Mouse (Mus musculus) urinary bladder, adult 2 months (tissue): ENCODE results near the gene Fam83f. TPM values are rescaled to one million over a fixed set of nuclear protein-coding genes. Genes with fewer than 3 reads are reported as not detected.

Source experiments
- DNase-seq: peaks from one replicate; pipeline ENCODE4 v3.0.0; 2022; ENCODE audit warnings: low spot score
- polyA plus RNA-seq: library from polyadenylated mRNA; depleted of rRNA; stranded (reverse); fragments of >200 nt; gene quantifications from 2 replicates; pipeline ENCODE4 v1.2.3, GENCODE M21; 2012

Fam83f gene
- polyA plus RNA-seq, 1 experiment, result 19.9 TPM

- DNase-seq, result no peak
Measured at GRCm38 (mm10) chr15:80664444-80664843, 7.2 kb upstream of the Fam83f start.

GRCm38 (mm10) chr15:80672810-80673209 lies 1.2 kb downstream of the Fam83f start:
- DNase-seq, result no peak

- DNase-seq, result no peak
Measured at GRCm38 (mm10) chr15:80673337-80674095, 1.9 kb downstream of the Fam83f start.

DNA sequence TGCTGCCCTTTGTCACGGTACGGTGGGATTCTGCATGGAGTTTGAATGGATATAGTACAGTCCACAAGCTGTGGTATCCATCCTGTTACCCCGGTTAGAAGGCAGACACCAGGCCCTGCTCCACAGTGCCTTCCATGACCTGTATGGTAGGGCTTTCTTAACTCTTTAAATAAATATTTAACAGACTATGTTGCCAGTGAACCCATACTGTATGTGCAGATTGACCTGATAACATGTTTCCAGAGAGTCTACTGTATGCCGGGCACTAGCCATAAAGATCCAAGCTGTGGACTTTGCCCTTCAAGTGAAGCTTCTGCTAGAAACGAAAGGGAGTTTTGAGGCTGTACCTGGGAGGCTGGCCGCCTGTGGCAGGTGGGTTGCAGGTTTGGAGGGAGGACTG lies 3.1 kb downstream of the Fam83f start:
- DNase-seq, result no peak

DNA sequence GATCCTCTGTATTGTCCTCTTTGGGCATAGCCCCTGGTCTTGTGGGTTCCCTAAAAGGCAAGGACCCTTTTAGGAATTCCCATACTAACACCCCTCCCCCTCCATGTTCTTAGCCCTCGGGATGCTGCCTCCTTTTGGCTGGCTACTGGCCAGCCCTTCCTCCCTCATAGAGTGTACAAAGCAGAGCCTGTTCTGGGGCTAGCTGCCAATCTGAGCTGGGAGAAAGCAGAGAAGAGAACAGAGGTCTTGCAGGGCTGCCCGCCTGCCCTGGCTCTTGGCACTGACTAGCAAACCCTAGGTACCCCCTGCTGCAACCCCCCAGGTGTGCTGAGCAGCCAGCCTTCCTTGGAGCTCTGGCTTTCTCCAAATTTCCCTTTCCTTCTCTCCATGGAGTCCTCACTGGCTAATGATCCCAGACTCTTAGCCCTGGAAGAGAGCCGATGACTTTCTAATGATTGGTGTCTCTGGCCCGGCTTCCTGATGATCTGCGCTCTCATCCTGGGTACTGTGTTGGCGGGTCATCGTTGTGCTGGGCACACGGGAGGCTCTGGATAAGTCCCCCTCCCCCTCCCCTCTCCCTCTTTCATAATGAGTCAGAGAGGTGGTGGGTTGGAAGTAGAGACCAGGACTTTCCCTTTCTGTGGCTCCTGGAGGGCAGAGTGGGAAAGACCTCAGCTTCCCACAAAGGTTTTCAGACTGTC lies 8.0 kb downstream of the Fam83f start:
- DNase-seq, result no peak

DNA sequence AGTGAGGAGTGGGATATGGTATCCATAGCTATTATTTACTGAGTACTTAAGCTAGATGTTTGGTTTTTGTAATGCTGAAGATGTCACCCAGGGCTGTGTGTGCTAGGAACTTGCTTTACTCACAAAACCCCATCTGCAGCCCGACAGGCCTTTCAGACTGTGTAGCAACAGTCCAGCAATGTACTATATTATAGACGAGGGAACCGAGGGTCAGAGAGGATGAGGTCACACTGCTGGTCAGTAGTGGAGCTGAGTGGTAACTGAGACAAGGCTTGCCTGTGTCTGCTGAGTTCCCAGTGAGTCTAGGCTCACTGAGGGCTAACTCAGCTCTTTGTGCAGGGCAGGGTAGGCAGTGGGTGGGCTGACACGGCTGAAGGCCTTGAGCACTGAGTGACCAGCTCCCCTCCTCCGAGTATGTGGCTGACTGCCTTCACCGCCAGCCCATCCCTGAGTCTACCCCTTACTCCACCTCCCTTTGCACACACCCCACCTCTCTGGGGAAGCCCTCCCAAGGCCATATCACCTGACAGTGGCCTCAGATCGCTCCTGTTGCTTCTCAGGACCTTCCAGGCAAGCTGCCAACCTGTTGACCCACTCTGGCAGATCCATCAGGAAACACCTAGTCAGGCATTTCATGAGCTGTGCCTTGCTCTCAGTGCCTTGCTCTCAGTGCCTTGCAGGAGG lies 8.8 kb downstream of the Fam83f start:
- no peak for DNase-seq

DNA sequence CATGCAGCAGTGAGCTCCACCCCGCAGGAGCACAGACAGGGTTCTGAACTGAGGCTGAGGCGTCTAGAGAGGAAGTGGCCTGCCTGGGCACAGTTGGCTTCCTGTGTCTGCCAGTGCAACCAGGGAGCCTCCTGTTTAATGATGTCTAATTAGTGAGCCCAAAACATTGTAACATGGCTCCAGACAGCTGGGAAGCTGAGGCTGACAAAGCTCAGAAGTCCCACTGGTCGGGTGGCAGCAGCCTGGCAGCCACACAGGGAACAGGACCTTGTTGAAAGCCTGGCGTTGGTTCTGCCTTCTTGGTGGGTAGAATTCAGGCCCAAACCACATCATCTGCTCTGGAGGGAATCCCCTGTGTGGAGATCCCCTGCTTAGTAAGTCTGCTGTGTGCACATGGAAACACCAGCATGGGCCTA lies 9.8 kb downstream of the Fam83f start:
- DNase-seq, result no peak

GRCm38 (mm10) chr15:80682343-80682742 lies 10.7 kb downstream of the Fam83f start:
- DNase-seq, result no peak

DNA sequence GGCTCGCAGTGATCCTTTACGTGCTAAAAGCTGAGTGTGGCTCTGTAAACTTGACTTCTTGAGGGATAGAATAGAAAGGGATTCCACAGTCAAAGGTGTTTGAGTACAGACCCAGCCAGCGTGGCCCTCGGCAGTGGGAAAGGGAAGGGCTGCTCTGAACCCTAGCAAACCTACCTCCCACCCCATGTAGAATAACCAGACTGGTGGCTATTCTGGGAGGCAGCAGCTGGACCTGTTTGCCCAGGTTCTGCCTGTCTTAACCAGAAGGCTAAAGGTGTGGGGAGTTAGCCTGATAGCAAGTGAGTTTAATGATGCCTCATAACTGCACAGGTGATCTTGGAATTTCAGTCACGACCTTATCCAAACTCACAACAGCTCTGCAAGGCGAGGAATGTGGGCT lies 11.5 kb downstream of the Fam83f start:
- DNase-seq, result no peak

- DNase-seq, result no peak
Measured at GRCm38 (mm10) chr15:80683990-80684389, 12.3 kb downstream of the Fam83f start.

GRCm38 (mm10) chr15:80684786-80685602 lies 13.3 kb downstream of the Fam83f start:
- no peak for DNase-seq

- no peak for DNase-seq
Measured at GRCm38 (mm10) chr15:80685603-80685895, 13.9 kb downstream of the Fam83f start.

- DNase-seq, result no peak
Measured at GRCm38 (mm10) chr15:80688536-80688935, 16.9 kb downstream of the Fam83f start.

DNA sequence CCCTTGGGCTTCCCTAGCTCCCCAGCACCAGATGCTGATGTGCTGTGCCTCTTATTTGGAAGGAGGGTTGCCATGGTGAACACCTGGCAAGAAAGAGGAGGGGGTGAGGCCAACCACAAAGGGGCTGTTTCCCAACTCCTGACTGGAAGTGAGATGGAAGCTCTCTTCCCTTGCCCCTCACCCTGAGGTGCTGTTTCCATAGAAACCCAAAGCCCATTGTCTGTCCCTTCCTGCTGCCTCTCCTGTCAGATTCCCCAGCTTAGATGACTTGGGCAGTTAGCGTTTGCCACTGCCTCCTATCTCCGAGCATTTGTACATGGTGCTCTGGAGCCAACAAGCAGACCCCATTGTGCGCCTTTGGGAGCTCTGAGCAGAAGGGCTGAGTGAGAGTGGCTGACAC lies 21.8 kb downstream of the Fam83f start:
- no peak for DNase-seq

DNA sequence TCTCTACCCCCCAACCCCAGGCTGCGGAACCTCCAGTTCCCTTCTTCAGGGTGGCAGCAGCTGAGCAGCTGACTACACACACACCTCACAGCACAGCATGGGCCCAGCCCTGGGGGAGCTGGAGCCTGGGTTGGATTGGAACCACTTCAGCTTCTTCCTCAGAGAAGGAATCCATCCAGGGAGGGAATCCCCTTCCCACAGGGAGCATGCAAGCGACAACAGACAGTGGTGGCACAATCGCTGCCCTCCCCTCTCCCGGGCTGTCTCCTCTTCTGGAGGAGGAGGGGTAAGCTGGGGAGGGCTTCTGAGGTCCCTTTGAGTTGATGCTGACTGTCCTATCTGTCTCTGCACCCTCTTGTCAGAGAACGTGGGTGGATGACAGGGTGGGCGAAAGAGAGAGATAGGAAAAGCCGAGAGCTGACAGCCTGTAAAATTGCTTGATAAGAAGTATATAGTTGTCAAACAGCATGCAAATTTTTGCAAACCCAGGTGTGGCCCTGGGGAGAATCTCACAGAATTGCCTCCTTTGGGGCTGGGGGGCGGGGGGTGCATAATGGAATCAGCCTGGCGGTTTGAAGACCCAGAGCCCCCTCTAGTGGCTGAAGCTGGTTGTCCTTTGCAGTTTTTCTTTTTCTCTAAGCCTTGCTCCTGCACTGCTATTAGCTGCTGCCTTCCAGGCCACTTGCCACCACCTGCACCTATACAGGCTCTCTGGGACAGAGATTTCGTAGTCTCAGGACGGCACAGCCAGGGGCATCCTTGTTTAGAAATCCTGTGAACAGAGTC lies 22.7 kb downstream of the Fam83f start:
- no peak for DNase-seq

DNA sequence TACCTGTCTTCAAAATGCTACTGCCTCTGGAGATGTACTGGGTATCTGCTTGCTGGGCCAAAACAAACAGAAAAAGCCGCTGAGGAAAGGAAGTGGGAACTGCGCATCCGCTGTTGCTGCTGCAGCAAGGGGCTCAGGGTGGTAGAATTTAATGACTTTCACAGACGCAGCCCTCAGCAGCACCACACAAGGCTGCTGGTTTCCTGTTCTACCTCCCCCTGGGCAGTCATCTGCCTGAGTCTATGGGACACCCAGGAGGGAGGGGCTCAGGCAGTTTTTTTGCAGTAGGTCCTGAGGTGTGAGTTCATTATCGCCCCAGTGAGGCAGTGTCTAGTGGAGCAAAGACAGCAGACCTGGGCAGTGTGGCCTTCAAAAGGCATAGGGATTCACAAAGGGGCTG lies 25.9 kb downstream of the Fam83f start:
- no peak for DNase-seq

DNA sequence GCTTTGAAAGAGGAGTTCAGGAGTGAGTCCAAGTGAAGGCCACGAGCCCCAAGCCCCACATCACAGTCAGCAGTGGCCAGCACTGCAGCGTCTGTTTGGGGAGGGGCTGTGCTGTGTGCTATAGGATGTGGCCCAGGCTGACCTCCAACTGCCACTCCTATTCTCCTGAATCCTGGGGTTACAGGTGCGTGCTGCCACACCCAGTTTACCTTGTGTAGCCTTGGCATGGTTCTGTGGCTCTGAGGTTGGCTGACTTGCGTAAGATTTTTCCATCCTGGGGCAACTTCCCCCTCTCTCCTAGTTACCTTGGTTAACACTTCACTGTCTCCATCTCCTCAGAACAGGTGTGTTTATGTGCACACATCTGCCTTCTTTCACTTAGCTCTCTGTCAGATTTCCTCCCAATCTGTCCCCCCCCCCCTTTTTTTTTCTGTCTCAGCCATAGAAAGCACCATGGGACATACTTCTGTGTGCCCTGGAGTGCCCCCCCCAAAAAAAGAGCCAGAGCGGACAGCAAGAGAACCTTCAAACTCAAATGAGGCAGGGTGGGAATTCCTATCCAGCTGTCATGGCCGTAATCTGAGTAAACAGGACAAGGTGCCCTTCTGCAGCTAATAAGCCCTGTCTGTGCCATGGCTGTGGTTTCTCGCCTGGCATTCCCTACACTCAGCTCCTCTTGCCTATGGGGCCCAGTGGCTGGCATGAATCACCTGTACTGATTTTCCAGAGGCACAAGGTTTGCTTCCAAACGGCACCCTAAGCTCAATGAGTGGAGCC lies 30.0 kb downstream of the Fam83f start:
- no peak for DNase-seq

DNA sequence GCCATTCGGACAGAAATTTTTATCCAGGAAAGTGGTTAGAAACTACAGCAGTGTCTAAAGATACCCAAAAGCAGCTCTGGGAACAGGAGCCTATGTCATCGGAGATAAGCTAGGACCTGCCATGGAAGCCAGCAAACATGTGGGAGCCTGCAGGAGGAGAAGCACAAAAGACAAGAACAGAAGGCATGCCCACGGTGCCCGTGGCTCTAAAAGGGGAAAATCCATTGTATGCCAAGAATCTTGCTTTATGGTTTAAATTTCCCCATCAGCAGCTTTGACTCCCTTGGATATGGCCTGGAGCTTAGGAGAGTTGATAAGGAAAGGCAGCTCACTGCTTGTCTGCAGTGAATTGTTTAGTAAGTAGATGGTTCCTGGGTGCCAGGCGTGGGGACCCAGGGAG lies 31.3 kb downstream of the Fam83f start:
- DNase-seq, result no peak

- DNase-seq, result no peak
Measured at GRCm38 (mm10) chr15:80703495-80703894, 31.8 kb downstream of the Fam83f start.

DNA sequence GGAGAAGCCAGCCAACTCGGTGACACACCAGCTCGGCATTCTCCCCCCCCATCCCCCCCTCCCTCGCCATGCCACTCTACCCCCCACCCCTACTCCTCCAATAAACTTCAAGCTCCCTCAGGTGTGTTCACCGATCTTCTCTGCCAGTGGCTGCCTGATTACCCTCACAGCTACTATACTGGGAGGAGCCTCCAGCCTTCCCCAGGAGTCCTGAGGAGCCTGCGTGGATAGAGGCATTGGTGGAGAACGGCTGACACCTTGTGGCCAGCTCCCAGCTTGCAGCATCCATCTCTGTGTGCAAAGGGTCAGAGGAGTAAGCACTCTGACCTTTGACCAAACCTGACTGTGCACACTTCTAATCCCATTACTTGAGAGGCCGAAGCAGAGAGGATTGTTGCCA lies 32.6 kb downstream of the Fam83f start:
- peak; percentile 52 for DNase-seq
